Mouse (Mus musculus): ENCODE results near the gene Capzb.

GRCm38 (mm10) chr4:139146760-139147159, 45.9 kb upstream of the Capzb start:
- no peak for TF ChIP-seq GATA1 (IDR thresholded peaks at IDR 0.05; ENCODE audit: low read length)
- no peak for TF ChIP-seq TAL1 (IDR thresholded peaks at IDR 0.05; ENCODE audit: low read length)
